Mouse (Mus musculus) layer of hippocampus, adult 2 months (tissue): ENCODE results near the gene Lrrc56. TPM values are rescaled to one million over a fixed set of nuclear protein-coding genes. Genes with fewer than 3 reads are reported as not detected.

ENCODE experiments used
- DNase-seq, 2 experiments: peaks; one replicate each; pipeline ENCODE4 v3.0.0; 2022; ENCODE audit warnings: low spot score in 2 of 2
- H3K27ac ChIP-seq: fragments of 200-600 bp; 2 replicates; pipeline ENCODE4 v1.8.1; 2022
- H3K4me3 ChIP-seq: fragments of 200-600 bp; 2 replicates; pipeline ENCODE4 v1.8.1; 2022; ENCODE audit warnings: mild to moderate bottlenecking
- CTCF ChIP-seq: fragments of 200-600 bp; conservative IDR thresholded peaks from 2 replicates; pipeline ENCODE4 v1.8.1; 2022; ENCODE audit warnings: antibody characterized with exemption, mild to moderate bottlenecking, moderate library complexity
- long read RNA-seq, 2 experiments: library from polyadenylated mRNA; stranded (forward); transcript quantifications; one replicate each; pipeline ENCODE4 v2.0.0; 2021; ENCODE audit warnings: borderline mapping rate in 2 of 2
- total RNA-seq, 2 experiments: library from RNA; stranded (reverse); gene quantifications; 2 replicates each; pipeline ENCODE4 v1.2.3; 2021

Lrrc56 gene
- total RNA-seq, result 1 to 10 TPM; 4.5 to 5.7 TPM
- long read RNA-seq, experiment 1, partial matches to known transcripts, result 1 of 4 reads
- long read RNA-seq, experiment 1, other reads (novel, unspliced or antisense), result 2 of 4 reads
- long read RNA-seq, experiment 2, partial matches to known transcripts, result 2 of 8 reads
- long read RNA-seq, experiment 2, other reads (novel, unspliced or antisense), result 3 of 8 reads

- DNase-seq, result peak; percentile 97
- H3K4me3 ChIP-seq, result peak within 1 kb of the TSS; percentile 93
- no peak for TF ChIP-seq CTCF
- H3K27ac ChIP-seq, result peak within 1 kb of the TSS; percentile 91
These were observed at the start of gene Lrrc56, which contains the start of gene Hras for GRCm38 (mm10) chr7:141193948-141194347. Lrrc56 (plus strand) TSS chr7:141194157. Hras (minus strand) TSS chr7:141194005.

GRCm38 (mm10) chr7:141144650-141145049 is 49.3 kb upstream of the Lrrc56 start:
- DNase-seq, result no peak
- TF ChIP-seq CTCF, result no peak
- H3K4me3 ChIP-seq, result no peak overlapping the region
- H3K27ac ChIP-seq, result no peak overlapping the region

- peak overlapping the region; percentile 57; the same call in 1 of the 2 replicates for H3K27ac ChIP-seq
- no peak for TF ChIP-seq CTCF
- DNase-seq, result no peak
- no peak overlapping the region for H3K4me3 ChIP-seq
These were observed 48.6 kb upstream of the Lrrc56 start for GRCm38 (mm10) chr7:141145403-141145802.

- no peak overlapping the region for H3K4me3 ChIP-seq
- DNase-seq, result no peak
- no peak for TF ChIP-seq CTCF
- H3K27ac ChIP-seq, result peak overlapping the region; percentile 57; the same call in 1 of the 2 replicates
These were observed 47.8 kb upstream of the Lrrc56 start for GRCm38 (mm10) chr7:141146043-141146595.

- no peak for TF ChIP-seq CTCF
- Histone ChIP-seq H3K4me3 (no peak overlapping the region), H3K27ac (0 out of 2 replicates have a peak overlapping the region, but pooled peaks have one; percentile 7)
- no peak for DNase-seq
These were observed 46.9 kb upstream of the Lrrc56 start for GRCm38 (mm10) chr7:141147044-141147443.

- no peak for TF ChIP-seq CTCF
- DNase-seq, result no peak
- H3K4me3 ChIP-seq, result no peak overlapping the region
These were observed 45.3 kb upstream of the Lrrc56 start for GRCm38 (mm10) chr7:141148639-141149038.

GRCm38 (mm10) chr7:141155362-141155761 is 38.6 kb upstream of the Lrrc56 start:
- no peak for TF ChIP-seq CTCF

More at GRCm38 (mm10) chr7:141148639-141149038, 45.3 kb upstream of the Lrrc56 start:
- H3K27ac ChIP-seq, result no peak overlapping the region

GRCm38 (mm10) chr7:141164397-141164796 is 29.6 kb upstream of the Lrrc56 start:
- peak in 1 of 2 experiments; percentile 9 for DNase-seq

More at GRCm38 (mm10) chr7:141155362-141155761, 38.6 kb upstream of the Lrrc56 start:
- Histone ChIP-seq H3K27ac (no peak overlapping the region), H3K4me3 (no peak overlapping the region)
- no peak for DNase-seq

GRCm38 (mm10) chr7:141164850-141165249 is 29.1 kb upstream of the Lrrc56 start:
- no peak for TF ChIP-seq CTCF
- peak in 1 of 2 experiments; percentile 8 for DNase-seq
- no peak overlapping the region for H3K27ac ChIP-seq
- H3K4me3 ChIP-seq, result no peak overlapping the region

More at GRCm38 (mm10) chr7:141164397-141164796, 29.6 kb upstream of the Lrrc56 start:
- no peak overlapping the region for H3K4me3 ChIP-seq
- TF ChIP-seq CTCF, result no peak
- H3K27ac ChIP-seq, result no peak overlapping the region

GRCm38 (mm10) chr7:141167901-141168517 is 25.9 kb upstream of the Lrrc56 start:
- no peak for TF ChIP-seq CTCF
- Histone ChIP-seq H3K4me3 (peak overlapping the region; percentile 54), H3K27ac (peak overlapping the region; percentile 83)
- peak in 1 of 2 experiments; percentile 11 for DNase-seq

- peak overlapping the region; percentile 54 for H3K4me3 ChIP-seq
- H3K27ac ChIP-seq, result peak overlapping the region; percentile 83
- no peak for DNase-seq
- TF ChIP-seq CTCF, result no peak
These were observed 25.4 kb upstream of the Lrrc56 start for GRCm38 (mm10) chr7:141168518-141168953.

- Histone ChIP-seq H3K4me3 (no peak overlapping the region), H3K27ac (peak overlapping the region; percentile 83)
- no peak for TF ChIP-seq CTCF
- DNase-seq, result no peak
These were observed 24.7 kb upstream of the Lrrc56 start for GRCm38 (mm10) chr7:141169300-141169699.

- peak in 1 of 2 experiments; percentile 3 for DNase-seq
- no peak overlapping the region for H3K4me3 ChIP-seq
- H3K27ac ChIP-seq, result peak overlapping the region; percentile 83
- no peak for TF ChIP-seq CTCF
These were observed 24.1 kb upstream of the Lrrc56 start for GRCm38 (mm10) chr7:141169866-141170265.
